Mouse (Mus musculus): ENCODE data around the gene Cst3. TPM values are rescaled to one million over a fixed set of nuclear protein-coding genes. Genes with fewer than 3 reads are reported as not detected.

The Cst3 gene
- polyA plus RNA-seq, 1 experiment from 2014 or later = 548 TPM

- Histone ChIP-seq H3K27me3 (ENCODE audit: control insufficient read depth, insufficient read depth, low read length) (no peaks in the 10 kb centered on the region), H3K9me3 (ENCODE audit: control insufficient read depth, low read depth, low read length) (no peaks in the 10 kb centered on the region), H3K4me1 (ENCODE audit: control insufficient read depth, insufficient read depth, low read length) (no peaks in the 10 kb centered on the region), H3K4me3 (ENCODE audit: low read depth, low read length) (no peak overlapping the region), H3K27ac (ENCODE audit: low read length) (no peak overlapping the region), H3K9ac (replicated peaks; ENCODE audit: low read depth, low read length) (no peak overlapping the region), H3K4me2 (replicated peaks; ENCODE audit: low read depth, low read length) (no peak overlapping the region), H3K36me3 (ENCODE audit: control insufficient read depth, insufficient read depth, low read length) (no peaks in the 10 kb centered on the region)
- WGBS = 76% methylated on average over 5 of the region's 5 CpGs
- no peak for ATAC-seq (ENCODE audit: insufficient number of reproducible peaks, insufficient read depth, low FRiP score, low read depth)
Measured at GRCm38 (mm10) chr2:148838075-148838777, 37.3 kb downstream of the Cst3 start.

GRCm38 (mm10) chr2:148834912-148835311 is 40.6 kb downstream of the Cst3 start, which contains the start of gene Cst9:
Gene Cst9, plus strand, starts transcription at chr2:148835147.
- no peak within 1 kb of the TSS for H3K9ac ChIP-seq (replicated peaks; ENCODE audit: low read depth, low read length)
- ATAC-seq (ENCODE audit: insufficient number of reproducible peaks, insufficient read depth, low FRiP score, low read depth) = no peak
- no peaks in the 10 kb centered on the region for H3K27me3 ChIP-seq (ENCODE audit: control insufficient read depth, insufficient read depth, low read length)
- WGBS = 57% methylated on average over 4 of the region's 4 CpGs
- H3K27ac ChIP-seq (ENCODE audit: low read length) = no peak within 1 kb of the TSS
- H3K9me3 ChIP-seq (ENCODE audit: control insufficient read depth, low read depth, low read length) = no peaks in the 10 kb centered on the region
- no peaks in the 10 kb centered on the region for H3K36me3 ChIP-seq (ENCODE audit: control insufficient read depth, insufficient read depth, low read length)
- no peak within 1 kb of the TSS for H3K4me3 ChIP-seq (ENCODE audit: low read depth, low read length)
- no peak within 1 kb of the TSS for H3K4me2 ChIP-seq (replicated peaks; ENCODE audit: low read depth, low read length)
- H3K4me1 ChIP-seq (ENCODE audit: control insufficient read depth, insufficient read depth, low read length) = no peaks in the 10 kb centered on the region

GRCm38 (mm10) chr2:148825986-148826385 is 49.5 kb downstream of the Cst3 start:
- no peak overlapping the region for H3K4me2 ChIP-seq (replicated peaks; ENCODE audit: low read depth, low read length)
- WGBS = 11% methylated on average over 1 of the region's 1 CpGs
- ATAC-seq (ENCODE audit: insufficient number of reproducible peaks, insufficient read depth, low FRiP score, low read depth) = no peak
- no peaks in the 10 kb centered on the region for H3K9me3 ChIP-seq (ENCODE audit: control insufficient read depth, low read depth, low read length)
- no peaks in the 10 kb centered on the region for H3K4me1 ChIP-seq (ENCODE audit: control insufficient read depth, insufficient read depth, low read length)
- no peaks in the 10 kb centered on the region for H3K36me3 ChIP-seq (ENCODE audit: control insufficient read depth, insufficient read depth, low read length)
- H3K4me3 ChIP-seq (ENCODE audit: low read depth, low read length) = no peak overlapping the region
- no peak overlapping the region for H3K9ac ChIP-seq (replicated peaks; ENCODE audit: low read depth, low read length)
- H3K27ac ChIP-seq (ENCODE audit: low read length) = no peak overlapping the region
- H3K27me3 ChIP-seq (ENCODE audit: control insufficient read depth, insufficient read depth, low read length) = no peaks in the 10 kb centered on the region

Other genes starting within 250 kb of the Cst3 start
- 89.1 and 98.2 TPM in 2 replicates for gene Nxt1, start 203.1 kb downstream of the Cst3 start, polyA plus RNA-seq (2014; fragmentation: Nextera tagmentation; extraction: Ambion mirVana)
- 20.0 and 23.1 TPM in 2 replicates for gene Gzf1, start 194.7 kb downstream of the Cst3 start, polyA plus RNA-seq (2014; fragmentation: Nextera tagmentation; extraction: Ambion mirVana)
- 7.1 and 7.8 TPM in 2 replicates for gene Napb, start 143.2 kb downstream of the Cst3 start, polyA plus RNA-seq (2014; fragmentation: Nextera tagmentation; extraction: Ambion mirVana)
- not detected in 2 replicates for gene Cstl1, start 125.3 kb downstream of the Cst3 start, polyA plus RNA-seq (2014; fragmentation: Nextera tagmentation; extraction: Ambion mirVana)
- not detected in 2 replicates for gene Cst11, start 104.2 kb downstream of the Cst3 start, polyA plus RNA-seq (2014; fragmentation: Nextera tagmentation; extraction: Ambion mirVana)
- not detected in 2 replicates for gene 8030411F24Rik, start 93.7 kb downstream of the Cst3 start, polyA plus RNA-seq (2014; fragmentation: Nextera tagmentation; extraction: Ambion mirVana)
- gene Cst12, start 86.3 kb downstream of the Cst3 start, polyA plus RNA-seq (2014; fragmentation: Nextera tagmentation; extraction: Ambion mirVana) = not detected in 2 replicates
- gene Cst8, start 76.9 kb downstream of the Cst3 start, polyA plus RNA-seq (2014; fragmentation: Nextera tagmentation; extraction: Ambion mirVana) = 0.68 TPM in 1 of 2 replicates, not detected in the other
- gene Cst13, start 55.6 kb downstream of the Cst3 start, polyA plus RNA-seq (2014; fragmentation: Nextera tagmentation; extraction: Ambion mirVana) = not detected in 2 replicates
- not detected in 2 replicates for gene Cst9, start 40.5 kb downstream of the Cst3 start, polyA plus RNA-seq (2014; fragmentation: Nextera tagmentation; extraction: Ambion mirVana)
- gene 9230104L09Rik, start 10.7 kb downstream of the Cst3 start, polyA plus RNA-seq (2014; fragmentation: Nextera tagmentation; extraction: Ambion mirVana) = not detected in 2 replicates
- gene Gm1330, start 127.6 kb upstream of the Cst3 start, polyA plus RNA-seq (2014; fragmentation: Nextera tagmentation; extraction: Ambion mirVana) = not detected in 2 replicates
- not detected in 2 replicates for gene Gm10750, start 141.5 kb upstream of the Cst3 start, polyA plus RNA-seq (2014; fragmentation: Nextera tagmentation; extraction: Ambion mirVana)